Mouse (Mus musculus) liver, embryonic 14.5 days (tissue): Measurements from ENCODE around the gene Zfp865.
A peak's percentile ranks its signal among the peaks of the same experiment; 100 is the strongest.

Experiments
- CTCF ChIP-seq: IDR thresholded peaks from 2 replicates; pipeline ENCODE4 v1.5.1; 2016; ENCODE audit warnings: antibody characterized with exemption, low read depth, control low read depth
- EP300 ChIP-seq: IDR thresholded peaks from 2 replicates; pipeline ENCODE4 v1.6.1; 2016; ENCODE audit warnings: antibody characterized with exemption, low read depth

GRCm38 (mm10) chr7:5015118-5016001 is 4.8 kb upstream of the Zfp865 start, which contains the start of gene Gm44973:
- TF ChIP-seq CTCF: no peak
- TF ChIP-seq EP300: peak; percentile 45; the same call in 1 of the 2 replicates
